Mouse (Mus musculus) midbrain, embryonic 11.5 days (tissue): ENCODE data around the gene Trim3. TPM values are rescaled to one million over a fixed set of nuclear protein-coding genes. Genes with fewer than 3 reads are reported as not detected.

Experiments used
- ATAC-seq: fragments of 200-750 bp; cut with Nextera tagmentation; 2 replicates; pipeline ENCODE4 v1.8.0; 2017; ENCODE audit warnings: moderate TSS enrichment, moderate library complexity; ENCODE audit not compliant: low FRiP score
- DNase-seq: peaks from one replicate; pipeline ENCODE4 v3.0.0; 2015; ENCODE audit warnings: low spot score; ENCODE audit errors: missing footprints
- H3K27ac ChIP-seq: fragments of 300-500 bp; sonication (generic); 2 replicates; pipeline ENCODE4 v1.5.1; 2014; ENCODE audit warnings: low read depth, low read length
- H3K27me3 ChIP-seq: fragments of 300-500 bp; sonication (generic); 2 replicates; pipeline ENCODE4 v1.6.1; 2014; ENCODE audit warnings: mild to moderate bottlenecking, low read length, moderate library complexity, mixed read lengths; ENCODE audit not compliant: control insufficient read depth, insufficient read depth
- H3K36me3 ChIP-seq: fragments of 300-500 bp; sonication (generic); 2 replicates; pipeline ENCODE4 v1.6.1; 2014; ENCODE audit warnings: mild to moderate bottlenecking, low read length, moderate library complexity, mixed read lengths; ENCODE audit not compliant: control insufficient read depth, insufficient read depth
- H3K4me1 ChIP-seq: fragments of 300-500 bp; sonication (generic); 2 replicates; pipeline ENCODE4 v1.6.1; 2014; ENCODE audit warnings: low read length; ENCODE audit not compliant: control insufficient read depth, insufficient read depth
- H3K4me2 ChIP-seq: fragments of 300-500 bp; sonication (generic); 2 replicates; pipeline ENCODE4 v1.6.1; 2014; ENCODE audit warnings: mild to moderate bottlenecking, moderate library complexity
- H3K4me3 ChIP-seq: fragments of 300-500 bp; sonication (generic); 2 replicates; pipeline ENCODE4 v1.5.1; 2014; ENCODE audit warnings: low read depth, low read length
- H3K9ac ChIP-seq: fragments of 300-500 bp; sonication (generic); 2 replicates; pipeline ENCODE4 v1.6.1; 2014; ENCODE audit warnings: low read length
- H3K9me3 ChIP-seq: fragments of 300-500 bp; sonication (generic); 2 replicates; pipeline ENCODE4 v1.6.1; 2016; ENCODE audit warnings: low read length; ENCODE audit not compliant: control insufficient read depth
- WGBS: fragments of 180-500 bp; shearing (Covaris S2); extraction: QIAGEN DNeasy Blood & Tissue Kit; methylation state at CpG from one replicate; pipeline ENCODE4 v1.1.7; 2014; 5-methylcytosine and 5-hydroxymethylcytosine counted together
- polyA plus RNA-seq: library from polyadenylated mRNA; unstranded; fragments of >200 nt; fragmentation: Nextera tagmentation; extraction: Ambion mirVana; gene quantifications from 2 replicates; pipeline ENCODE4 v1.2.1, GENCODE M21; 2014

The Trim3 gene
- polyA plus RNA-seq, 1 experiment from 2014 or later = 23.8 TPM

GRCm38 (mm10) chr7:105635726-105636125 lies 2.4 kb upstream of the Trim3 start:
- peaks cover 6% of the 10 kb centered on the region for H3K36me3 ChIP-seq
- H3K9ac ChIP-seq = no peak overlapping the region
- H3K27me3 ChIP-seq = peaks cover 5% of the 10 kb centered on the region; the same call in 1 of the 2 replicates
- H3K4me2 ChIP-seq = no peak overlapping the region
- no peak overlapping the region for H3K27ac ChIP-seq
- no peak overlapping the region for H3K4me3 ChIP-seq
- no peak for DNase-seq
- H3K9me3 ChIP-seq = no peaks in the 10 kb centered on the region
- 90% methylated on average over 2 of the region's 2 CpGs for WGBS
- no peak for ATAC-seq
- H3K4me1 ChIP-seq = peaks cover 20% of the 10 kb centered on the region

- H3K4me3 ChIP-seq = 0 out of 2 replicates have a peak overlapping the region, but pooled peaks have one; percentile 86
- H3K4me2 ChIP-seq = peak overlapping the region; percentile 74
- H3K9ac ChIP-seq = peak overlapping the region; percentile 85
- H3K36me3 ChIP-seq = peaks cover 6% of the 10 kb centered on the region
- no peak for ATAC-seq
- 55% methylated on average over 9 of the region's 9 CpGs for WGBS
- peak; percentile 83 for DNase-seq
- no peaks in the 10 kb centered on the region for H3K9me3 ChIP-seq
- peaks cover 24% of the 10 kb centered on the region for H3K4me1 ChIP-seq
- H3K27ac ChIP-seq = no peak overlapping the region
- H3K27me3 ChIP-seq = peaks cover 5% of the 10 kb centered on the region; the same call in 1 of the 2 replicates
These were observed 1.0 kb upstream of the Trim3 start for GRCm38 (mm10) chr7:105634272-105634920.

- peak overlapping the region; percentile 86 for H3K4me3 ChIP-seq
- H3K9me3 ChIP-seq = no peaks in the 10 kb centered on the region
- ATAC-seq = no peak; the same call in 1 of the 2 replicates
- peak overlapping the region; percentile 74 for H3K4me2 ChIP-seq
- H3K27ac ChIP-seq = no peak overlapping the region
- H3K9ac ChIP-seq = peak overlapping the region; percentile 85
- H3K4me1 ChIP-seq = peaks cover 28% of the 10 kb centered on the region
- DNase-seq = no peak
- H3K27me3 ChIP-seq = peaks cover 5% of the 10 kb centered on the region; the same call in 1 of the 2 replicates
- peaks cover 6% of the 10 kb centered on the region for H3K36me3 ChIP-seq
- WGBS = 7% methylated on average over 10 of the region's 10 CpGs
These were observed 397 bp upstream of the Trim3 start for GRCm38 (mm10) chr7:105633801-105634135.

- Histone ChIP-seq H3K9me3 (no peaks in the 10 kb centered on the region), H3K27me3 (peaks cover 5% of the 10 kb centered on the region; the same call in 1 of the 2 replicates), H3K4me2 (peak overlapping the region; percentile 74), H3K9ac (peak overlapping the region; percentile 85), H3K36me3 (peaks cover 4% of the 10 kb centered on the region), H3K4me3 (peak overlapping the region; percentile 86), H3K4me1 (peaks cover 31% of the 10 kb centered on the region), H3K27ac (no peak overlapping the region)
- 19% methylated on average over 4 of the region's 4 CpGs for WGBS
- peak; percentile 86 for DNase-seq
- no peak; the same call in 1 of the 2 replicates for ATAC-seq
These were observed 809 bp downstream of the Trim3 start for GRCm38 (mm10) chr7:105632551-105632972.

GRCm38 (mm10) chr7:105628633-105629032 lies 4.7 kb downstream of the Trim3 start:
- no peak overlapping the region for H3K4me3 ChIP-seq
- 0 out of 2 replicates have a peak, but pooled peaks cover 3% of the 10 kb centered on the region for H3K27me3 ChIP-seq
- DNase-seq (no peak), ATAC-seq (peak; percentile 19; the same call in 1 of the 2 replicates)
- H3K4me2 ChIP-seq = no peak overlapping the region
- no peak overlapping the region for H3K27ac ChIP-seq
- no peak overlapping the region for H3K9ac ChIP-seq
- peaks cover 7% of the 10 kb centered on the region; the same call in 1 of the 2 replicates for H3K36me3 ChIP-seq
- 25% methylated on average over 3 of the region's 3 CpGs for WGBS
- H3K9me3 ChIP-seq = no peaks in the 10 kb centered on the region
- H3K4me1 ChIP-seq = peaks cover 24% of the 10 kb centered on the region

- DNase-seq (no peak), ATAC-seq (no peak)
- H3K27ac ChIP-seq = no peak overlapping the region
- no peak overlapping the region for H3K9ac ChIP-seq
- no peaks in the 10 kb centered on the region for H3K27me3 ChIP-seq
- WGBS = 82% methylated on average over 6 of the region's 6 CpGs
- H3K4me3 ChIP-seq = no peak overlapping the region
- peaks cover 17% of the 10 kb centered on the region for H3K4me1 ChIP-seq
- H3K9me3 ChIP-seq = no peaks in the 10 kb centered on the region
- no peak overlapping the region for H3K4me2 ChIP-seq
- H3K36me3 ChIP-seq = peaks cover 9% of the 10 kb centered on the region; the same call in 1 of the 2 replicates
These were observed 8.0 kb downstream of the Trim3 start for GRCm38 (mm10) chr7:105625397-105625796.

GRCm38 (mm10) chr7:105621646-105622292 lies 11.6 kb downstream of the Trim3 start:
- no peaks in the 10 kb centered on the region for H3K4me1 ChIP-seq
- H3K27ac ChIP-seq = no peak overlapping the region
- no peak overlapping the region for H3K4me3 ChIP-seq
- H3K9me3 ChIP-seq = no peaks in the 10 kb centered on the region
- H3K27me3 ChIP-seq = no peaks in the 10 kb centered on the region
- peaks cover 23% of the 10 kb centered on the region for H3K36me3 ChIP-seq
- DNase-seq (no peak), ATAC-seq (no peak)
- 75% methylated on average over 8 of the region's 8 CpGs for WGBS
- no peak overlapping the region for H3K9ac ChIP-seq
- H3K4me2 ChIP-seq = no peak overlapping the region

- Histone ChIP-seq H3K4me3 (no peak overlapping the region), H3K9me3 (no peaks in the 10 kb centered on the region), H3K27me3 (no peaks in the 10 kb centered on the region), H3K27ac (no peak overlapping the region), H3K36me3 (peaks cover 23% of the 10 kb centered on the region), H3K9ac (no peak overlapping the region), H3K4me2 (no peak overlapping the region), H3K4me1 (no peaks in the 10 kb centered on the region)
- no peak for DNase-seq
- 87% methylated on average over 4 of the region's 4 CpGs for WGBS
- ATAC-seq = no peak
These were observed 12.3 kb downstream of the Trim3 start for GRCm38 (mm10) chr7:105621053-105621452.

- Histone ChIP-seq H3K4me2 (no peak overlapping the region), H3K9ac (no peak overlapping the region), H3K4me3 (no peak overlapping the region), H3K27me3 (no peaks in the 10 kb centered on the region), H3K9me3 (no peaks in the 10 kb centered on the region), H3K27ac (no peak overlapping the region), H3K36me3 (peaks cover 23% of the 10 kb centered on the region), H3K4me1 (no peaks in the 10 kb centered on the region)
- 71% methylated on average over 3 of the region's 3 CpGs for WGBS
- no peak for ATAC-seq
- DNase-seq = no peak
These were observed 13.7 kb downstream of the Trim3 start for GRCm38 (mm10) chr7:105619701-105620100.
